ENCODE assay signal across 8 mouse cellular contexts in genomic region chr9:61645661-61646425, GRCm38 (mm10).
A peak's percentile ranks its signal among the peaks of the same experiment; 100 is the strongest.
DNase-seq lines count a peak whose midpoint lies in the region; ATAC-seq and TF ChIP-seq lines count a peak whose summit lies in the region.

No protein-coding gene starts in this region.

- no peaks in the 10 kb centered on the region for H3K27me3 ChIP-seq in lung, embryonic 14.5 days (ENCODE audit: insufficient read depth, low read length)

- H3K4me3 ChIP-seq in lung, embryonic 14.5 days (ENCODE audit: low read depth, low read length), result no peak overlapping the region
- no peak overlapping the region for H3K4me3 ChIP-seq in lung, adult 2 months (replicated peaks; ENCODE audit: extremely low read depth, low read depth, low read length)

- DNase-seq in lung, embryonic 14.5 days, result peak; percentile 72
- DNase-seq in lung, adult 2 months, result no peak
- peak; percentile 20 for DNase-seq in heart, adult 8-10 months (ENCODE audit: low spot score)
- peak; percentile 65 for DNase-seq in kidney, postnatal 10 days
- DNase-seq in retina, postnatal 1 day, result peak; percentile 64
- no peak for DNase-seq in spleen, postnatal 4 days (ENCODE audit: low spot score in 2 of 2)
- DNase-seq in spleen, adult 12 weeks (ENCODE audit: low spot score), result no peak
- DNase-seq in thymus, postnatal 4 days, result no peak

- H3K36me3 ChIP-seq in lung, embryonic 14.5 days (ENCODE audit: insufficient read depth), result no peaks in the 10 kb centered on the region

- H3K9ac ChIP-seq in lung, embryonic 14.5 days, result 0 out of 2 replicates have a peak overlapping the region, but pooled peaks have one; percentile 15

- no peaks in the 10 kb centered on the region for H3K9me3 ChIP-seq in lung, embryonic 14.5 days (ENCODE audit: low read depth, low read length)

- peak; percentile 73; the same call in 1 of the 2 replicates for ATAC-seq in lung, embryonic 14.5 days (ENCODE audit: insufficient read depth)

- H3K27ac ChIP-seq in lung, embryonic 14.5 days (ENCODE audit: low read depth), result no peak overlapping the region; the same call in 1 of the 2 replicates

- TF ChIP-seq CTCF in lung, embryonic 14.5 days (IDR thresholded peaks at IDR 0.05; ENCODE audit: low read depth), result no peak
- no peak for TF ChIP-seq CTCF in lung, adult 2 months (IDR thresholded peaks at IDR 0.05; ENCODE audit: insufficient read depth, low read length)

- no peak for TF ChIP-seq POLR2A in lung, adult 2 months (IDR thresholded peaks at IDR 0.05; ENCODE audit: borderline replicate concordance, extremely low read depth, low read depth, low read length)

- peaks cover 3% of the 10 kb centered on the region; the same call in 1 of the 2 replicates for H3K4me1 ChIP-seq in lung, embryonic 14.5 days (ENCODE audit: insufficient read depth)
- H3K4me1 ChIP-seq in lung, adult 2 months (ENCODE audit: control insufficient read depth, insufficient read depth, low read length), result no peaks in the 10 kb centered on the region

- peak overlapping the region; percentile 45 for H3K4me2 ChIP-seq in lung, embryonic 14.5 days

- WGBS in lung, embryonic 14.5 days, result 36% methylated on average over 20 of the region's 20 CpGs
- 49% methylated on average over 20 of the region's 20 CpGs for WGBS in lung, adult 2 months

Comparison
In these comparisons a context has a peak if more than half of its experiments do, and no peak if none do; other contexts are left out.
1. DNase-seq: peak in lung, embryonic 14.5 days (single experiment), heart, adult 8-10 months (single experiment), kidney, postnatal 10 days (single experiment) and retina, postnatal 1 day (single experiment); none in lung, adult 2 months (single experiment), spleen, postnatal 4 days (0 of 2), spleen, adult 12 weeks (single experiment) and thymus, postnatal 4 days (single experiment).